Mouse (Mus musculus) kidney, adult 2 months (tissue): ENCODE data around the gene Gm45140.

Source experiments
- CTCF ChIP-seq: fragments of 200-500 bp; conservative IDR thresholded peaks from 2 replicates; pipeline ENCODE4 v1.5.1; 2011; ENCODE audit warnings: low read depth, mild to moderate bottlenecking, control low read depth, low read length, moderate library complexity, mixed read lengths; ENCODE audit not compliant: insufficient read depth, insufficient read length
- POLR2A ChIP-seq: fragments of 200-500 bp; IDR thresholded peaks from one replicate; pipeline ENCODE4 v1.6.1; 2011; ENCODE audit warnings: low read depth, low read length, control low read depth

GRCm38 (mm10) chr6:87746059-87746458 is 89.5 kb downstream of the Gm45140 start:
- TF ChIP-seq CTCF (no peak), POLR2A (no peak)
